Mouse (Mus musculus) T-helper 17 cell (primary cell): Measurements from ENCODE around the gene Mkks.
"Not testable (repeated sequence)": the region's sequence is repeated elsewhere in the genome, so short reads cannot be mapped to it uniquely, and the experiment has no call there.

ENCODE experiments used
- in situ Hi-C, 2 experiments: fragments of 300-600 bp; cut with MboI, MseI; formaldehyde crosslinking; loops; 1 replicate in 1 of 2; 2 replicates in 1 of 2; pipeline ENCODE4 v1.15.1; 2025; ENCODE audit warnings: high pct_unique_total_duplicates in 2 of 2

Mkks gene

GRCm38 (mm10) chr2:136891068-136891950 lies at the start of gene Mkks, which contains the start of the genes Slx4ip and AL731706.1:
Gene Mkks (minus strand): TSS chr2:136891389.
Gene Slx4ip (plus strand): TSS chr2:136891218.
Gene AL731706.1 (minus strand): TSS chr2:136891389.
- in situ Hi-C loops = no loop called here

GRCm38 (mm10) chr2:136938249-136938648 lies 47.1 kb upstream of the Mkks start:
- in situ Hi-C loops = no loop called here

GRCm38 (mm10) chr2:136936391-136937288 lies 45.5 kb upstream of the Mkks start:
- in situ Hi-C loops = no loop called here

DNA sequence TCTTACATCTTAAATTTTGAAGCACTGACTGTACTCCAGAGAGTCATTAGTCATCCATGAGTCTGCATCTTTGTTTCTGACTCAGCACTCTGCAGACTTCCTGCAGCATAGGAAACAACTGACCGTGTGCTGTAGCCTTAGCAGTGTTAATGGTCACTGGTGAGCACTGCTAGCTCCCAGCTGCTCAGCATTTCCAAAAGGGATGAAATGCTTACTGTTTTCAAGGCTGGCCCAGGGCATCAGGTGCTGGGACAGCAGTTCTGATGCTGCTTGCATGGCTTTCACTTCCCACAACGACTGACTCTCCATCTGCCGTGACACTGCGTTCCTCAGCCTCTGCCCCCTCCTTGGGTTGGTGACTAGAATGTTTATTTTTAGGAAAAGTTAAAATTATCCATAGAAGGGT lies 29.8 kb upstream of the Mkks start:
- in situ Hi-C loops = loop anchor here in 1 of 2 experiments (10.0 to 25.0 kb wide), 2 partner anchors 634 to 1259 kb away; partner anchors contain the start of gene Plcb4

DNA sequence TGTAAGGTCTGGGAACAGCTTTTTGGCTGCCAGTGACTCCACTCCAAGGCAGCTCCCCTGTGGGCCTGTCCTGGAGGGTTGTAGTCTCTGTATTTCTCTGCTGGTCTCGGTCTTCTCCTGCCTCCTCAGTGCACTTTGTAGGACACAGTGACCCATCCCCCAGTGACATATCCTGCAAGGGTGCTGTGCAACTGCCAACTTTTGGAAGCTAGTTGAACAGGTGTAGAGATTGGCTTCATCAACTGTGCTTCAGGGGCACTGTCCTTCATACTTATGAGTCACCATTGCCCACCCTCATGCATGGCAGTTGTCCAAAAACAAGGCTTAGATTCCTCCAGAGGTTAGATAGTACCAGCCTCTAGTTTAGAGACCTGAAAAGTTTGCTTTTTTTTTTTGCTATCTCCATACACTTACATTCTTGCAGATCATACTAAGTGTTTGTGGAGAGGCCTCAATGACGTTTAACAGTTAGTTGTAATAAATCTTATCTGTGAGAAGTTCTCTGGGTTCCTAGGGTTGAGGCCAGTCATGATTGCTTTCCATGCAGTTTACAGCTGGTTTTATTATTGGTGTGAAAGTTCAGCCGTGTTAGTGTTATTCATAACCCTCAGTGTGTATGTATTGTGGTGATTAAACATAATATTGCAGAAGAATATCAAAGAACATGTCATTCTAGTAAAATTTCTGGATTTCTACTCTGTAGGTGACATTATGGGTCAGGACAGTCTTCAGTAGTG lies 29.2 kb upstream of the Mkks start:
- in situ Hi-C loops = loop anchor here in 1 of 2 experiments (10.0 to 25.0 kb wide), 2 partner anchors 634 to 1258 kb away; partner anchors contain the start of gene Plcb4

DNA sequence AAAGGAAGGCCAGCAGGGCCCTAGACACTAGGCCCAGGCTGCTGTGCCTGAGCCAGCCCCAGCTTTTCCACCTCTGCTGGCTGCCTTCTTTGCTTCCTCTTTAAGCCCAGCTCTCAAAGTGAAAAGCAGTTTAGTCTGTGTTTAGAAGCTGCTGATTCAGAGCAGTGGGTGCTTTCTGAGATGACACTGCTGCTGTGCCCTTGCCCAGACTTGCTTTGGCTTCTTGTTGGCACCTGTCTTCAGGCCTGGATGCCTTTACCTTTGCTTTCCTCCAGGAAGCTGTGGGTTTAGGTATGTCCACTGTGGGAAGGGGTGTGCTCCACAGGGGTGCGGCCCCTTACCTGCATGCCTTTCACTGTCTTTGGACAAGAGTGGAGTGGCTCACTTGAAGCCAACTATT lies 28.2 kb upstream of the Mkks start:
- in situ Hi-C loops = loop anchor here in 1 of 2 experiments (25.0 kb wide), 1 partner anchor 1257 kb away; the partner anchor contains the start of gene Plcb4

DNA sequence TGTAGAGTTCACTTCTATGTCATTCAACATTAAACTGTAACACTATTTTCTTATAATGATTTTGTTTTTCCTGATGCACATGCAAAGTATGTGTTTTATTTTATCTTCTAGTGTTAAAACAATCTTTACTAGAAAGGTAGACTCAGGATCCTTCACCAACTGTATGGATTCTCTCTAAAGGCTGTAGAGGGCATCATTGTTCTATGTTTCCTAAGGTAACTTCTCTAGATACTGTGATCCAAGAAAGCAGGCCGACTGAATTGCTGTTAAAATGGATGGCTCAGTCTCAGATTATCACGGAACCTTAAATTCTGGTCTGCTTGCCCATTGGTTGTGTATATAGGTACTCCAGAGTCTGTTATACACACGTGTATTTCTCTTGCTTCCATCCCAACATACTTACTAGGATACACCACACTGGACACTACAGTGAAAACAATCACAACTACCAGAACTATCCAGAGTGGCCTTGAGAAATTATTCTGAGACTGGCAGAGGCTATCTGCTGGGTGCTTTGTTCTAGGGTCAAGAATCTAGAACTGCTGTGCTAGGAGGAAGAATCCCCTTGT lies 23.2 kb upstream of the Mkks start:
- in situ Hi-C loops = loop anchor here in 1 of 2 experiments (25.0 kb wide), 1 partner anchor 1252 kb away; the partner anchor contains the start of gene Plcb4

DNA sequence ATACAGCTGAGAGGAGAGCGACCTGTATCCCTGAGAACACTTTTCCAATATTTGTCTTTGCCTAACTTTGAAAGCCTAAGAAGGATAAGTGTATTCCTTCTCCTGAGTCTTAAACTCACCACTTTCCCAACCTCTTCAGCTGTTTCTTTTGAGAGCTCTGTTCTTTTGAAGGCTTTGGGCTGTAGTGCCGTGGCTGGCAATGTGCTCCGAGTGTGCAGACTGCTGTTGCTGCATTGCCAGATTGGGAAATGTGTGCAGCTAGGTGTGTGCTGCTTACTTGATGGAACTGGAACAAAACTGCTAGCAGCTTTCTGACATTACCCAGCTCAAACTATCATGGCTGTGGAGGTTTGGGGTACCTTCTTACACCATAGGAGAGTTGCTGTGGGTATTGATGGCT lies 21.8 kb upstream of the Mkks start:
- in situ Hi-C loops = loop anchor here in 1 of 2 experiments (25.0 kb wide), 1 partner anchor 1251 kb away; the partner anchor contains the start of gene Plcb4

DNA sequence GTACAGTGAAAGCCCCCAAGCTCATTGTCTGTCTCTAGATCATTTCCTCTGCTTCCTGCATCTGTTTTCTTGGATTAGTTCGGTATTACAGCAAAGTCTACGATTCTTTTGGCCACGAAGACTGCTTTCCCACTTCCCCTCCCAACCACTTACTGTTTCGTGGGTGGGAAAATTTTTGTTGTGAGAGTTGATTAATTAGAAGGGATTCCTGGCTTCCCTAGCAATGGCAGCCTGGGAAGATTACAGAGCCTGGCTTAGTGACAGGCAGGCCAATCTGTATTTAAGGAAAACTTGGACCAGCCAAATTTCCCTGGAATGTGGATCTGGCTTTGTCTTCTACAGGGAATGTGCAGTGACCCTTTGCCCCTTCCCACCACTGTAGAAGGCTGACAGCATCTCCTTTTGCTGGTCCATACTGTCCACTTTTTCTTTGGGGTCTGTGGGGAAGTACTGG lies 20.8 kb upstream of the Mkks start:
- in situ Hi-C loops = loop anchor here in 1 of 2 experiments (25.0 kb wide), 1 partner anchor 1250 kb away; the partner anchor contains the start of gene Plcb4

DNA sequence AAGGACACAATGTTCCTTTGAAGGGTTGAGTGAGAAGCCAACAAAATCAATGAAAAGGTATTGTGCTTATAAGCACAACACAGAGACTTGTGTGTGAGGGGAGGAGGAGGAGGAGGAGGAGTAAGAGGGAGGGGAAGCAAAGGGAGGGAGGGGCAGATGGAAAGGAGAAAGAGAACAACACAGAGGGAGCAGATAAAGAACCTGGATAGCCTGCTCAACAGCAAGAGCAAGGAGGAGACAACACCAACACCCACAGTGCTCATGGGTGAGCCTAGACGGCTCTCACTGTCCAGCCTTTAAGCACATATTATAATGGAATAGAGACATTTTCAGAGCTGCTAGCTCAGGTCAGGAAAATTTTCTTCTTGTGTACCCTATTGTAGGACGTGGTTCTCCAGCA lies 18.1 kb upstream of the Mkks start:
- in situ Hi-C loops = loop anchor here in 1 of 2 experiments (25.0 kb wide), 1 partner anchor 1247 kb away; the partner anchor contains the start of gene Plcb4

GRCm38 (mm10) chr2:136908596-136908995 lies 17.4 kb upstream of the Mkks start:
- in situ Hi-C loops = loop anchor here in 1 of 2 experiments (25.0 kb wide), 1 partner anchor 1246 kb away; the partner anchor contains the start of gene Plcb4

DNA sequence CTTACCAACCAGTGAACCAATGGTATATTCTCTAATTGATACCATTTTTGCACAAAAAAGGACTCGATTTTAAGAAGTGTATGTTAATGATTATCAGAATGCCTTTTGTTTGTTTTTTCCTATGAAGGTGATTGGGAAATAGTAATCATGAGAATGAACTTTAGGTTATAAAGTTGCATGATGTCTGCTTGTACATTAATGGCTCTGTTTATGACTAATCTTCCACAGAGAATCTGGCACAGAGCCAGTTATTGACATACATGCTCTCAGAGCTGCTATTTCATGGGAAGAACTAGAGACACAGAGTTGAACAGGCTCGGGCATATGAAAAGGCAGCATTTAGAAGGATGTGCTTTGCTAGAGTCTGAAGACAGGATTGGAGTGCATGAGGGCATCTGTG lies 4.9 kb upstream of the Mkks start:
- in situ Hi-C loops = no loop called here

DNA sequence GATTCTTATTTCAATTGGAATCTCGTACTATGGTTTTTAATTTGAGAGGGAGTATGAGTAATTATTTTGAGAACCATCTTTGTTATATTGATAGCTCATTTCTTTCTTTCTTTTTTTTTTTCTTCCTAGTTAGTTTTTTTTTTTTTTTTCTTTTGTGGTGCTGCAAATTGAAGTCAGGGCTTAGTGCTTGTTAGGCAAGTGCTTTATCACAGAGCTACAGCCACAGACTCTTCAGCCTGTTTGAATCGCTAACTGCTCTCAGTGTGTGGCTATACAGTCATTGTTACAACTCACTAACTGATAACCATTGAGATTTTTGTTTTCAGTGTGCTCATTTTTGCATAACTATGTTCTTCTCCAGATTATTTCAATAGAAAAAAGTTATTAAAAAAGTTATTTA lies 3.3 kb upstream of the Mkks start:
- in situ Hi-C loops = no loop called here

DNA sequence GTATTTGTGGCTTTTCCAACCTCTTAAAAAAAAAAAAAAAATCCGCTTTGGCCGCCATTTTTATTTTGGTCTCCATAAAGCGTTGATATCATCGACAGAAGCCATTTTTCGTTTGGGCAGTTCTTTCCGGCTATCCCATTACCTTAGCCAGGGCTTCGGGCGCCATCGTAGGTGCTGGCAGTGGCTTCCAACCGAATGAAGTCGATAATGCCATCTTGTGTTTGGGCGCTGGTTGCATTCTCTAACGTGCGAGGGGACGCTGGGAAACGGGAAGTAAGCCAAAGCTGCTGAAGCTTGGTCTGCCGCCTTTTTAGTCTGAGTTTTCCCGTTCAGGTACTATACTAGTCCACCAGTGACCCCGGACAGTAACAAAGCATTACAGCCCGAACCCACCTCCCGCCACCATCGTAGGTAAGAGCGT lies 772 bp upstream of the Mkks start:
- in situ Hi-C loops = no loop called here

GRCm38 (mm10) chr2:136890716-136891067 lies 497 bp downstream of the Mkks start:
- in situ Hi-C loops = not testable (repeated sequence)

GRCm38 (mm10) chr2:136886846-136887245 lies 4.3 kb downstream of the Mkks start:
- in situ Hi-C loops = no loop called here

GRCm38 (mm10) chr2:136885579-136885978 lies 5.6 kb downstream of the Mkks start, which contains the start of gene AL731706.2:
Gene AL731706.2 (minus strand): TSS chr2:136885679.
- in situ Hi-C loops = no loop called here

GRCm38 (mm10) chr2:136854543-136855388 lies 36.4 kb downstream of the Mkks start:
- in situ Hi-C loops = no loop called here

DNA sequence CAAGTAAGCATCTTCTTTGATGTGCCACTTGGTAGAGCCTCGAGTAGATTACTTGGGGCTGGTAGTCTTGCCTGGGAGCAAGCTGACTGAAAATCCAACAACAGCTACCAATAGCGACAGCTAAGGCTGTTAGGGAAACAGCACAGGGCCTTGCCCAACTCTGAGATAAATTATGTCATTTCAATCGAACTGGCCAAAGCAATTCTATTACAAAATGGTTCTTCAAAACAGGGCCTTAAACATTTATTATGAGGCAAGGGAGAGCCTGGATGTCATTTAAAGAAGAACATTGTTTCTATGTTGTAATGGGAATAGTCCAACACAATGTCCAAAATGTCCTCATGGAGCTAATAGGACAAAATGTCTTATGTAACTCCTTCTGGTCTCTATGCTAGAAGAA lies 40.8 kb downstream of the Mkks start:
- in situ Hi-C loops = no loop called here
